Mouse (Mus musculus): ENCODE measurements around the gene B230217C12Rik.

DNA sequence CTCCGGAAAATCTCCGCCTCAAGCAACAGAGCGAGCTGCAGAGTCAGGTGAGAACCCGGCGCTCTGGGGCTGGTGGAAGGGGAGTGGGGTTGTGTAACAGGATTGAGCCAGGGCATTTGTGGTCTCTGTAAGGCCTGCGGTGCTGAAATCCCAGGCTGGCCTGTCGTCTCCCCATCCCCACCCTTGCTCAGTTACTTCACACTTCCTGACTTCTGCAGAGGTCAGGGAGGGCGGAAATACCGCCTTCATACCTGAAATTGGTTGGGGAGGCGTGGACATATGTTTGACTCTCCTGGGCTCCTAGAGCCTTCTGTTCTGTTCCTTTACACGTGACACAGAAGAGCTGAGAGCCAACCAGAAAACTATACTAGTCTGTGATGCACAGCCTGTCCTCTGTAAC is 24.8 kb upstream of the B230217C12Rik start:
- TF ChIP-seq EP300 (optimal IDR thresholded peaks at IDR 0.05) (no peak), CTCF (IDR thresholded peaks at IDR 0.05; ENCODE audit: low read depth) (no peak)

All from stomach, postnatal 0 days (tissue).